Mouse (Mus musculus) hindbrain, embryonic 10.5 days (tissue): ENCODE measurements around the gene Spo11. TPM values are rescaled to one million over a fixed set of nuclear protein-coding genes. Genes with fewer than 3 reads are reported as not detected.
A peak's percentile ranks its signal among the peaks of the same experiment; 100 is the strongest.

Experiments used
- DNase-seq: peaks from one replicate; pipeline ENCODE4 v3.0.0-alpha.2; 2017; ENCODE audit warnings: low spot score
- H3K27ac ChIP-seq: fragments of 300-500 bp; sonication (generic); 2 replicates; pipeline ENCODE4 v1.5.1; 2016; ENCODE audit warnings: mild to moderate bottlenecking, moderate library complexity
- H3K27me3 ChIP-seq: fragments of 300-500 bp; sonication (generic); 2 replicates; pipeline ENCODE4 v1.6.1; 2016; ENCODE audit warnings: mild to moderate bottlenecking; ENCODE audit not compliant: poor library complexity, insufficient read depth, severe bottlenecking
- H3K36me3 ChIP-seq: fragments of 300-500 bp; sonication (generic); 2 replicates; pipeline ENCODE4 v1.6.1; 2016; ENCODE audit warnings: mild to moderate bottlenecking, moderate library complexity
- H3K4me1 ChIP-seq: fragments of 300-500 bp; sonication (generic); replicated peaks from 2 replicates; pipeline ENCODE4 v1.6.1; 2016; ENCODE audit warnings: mild to moderate bottlenecking
- H3K4me3 ChIP-seq: fragments of 300-500 bp; sonication (generic); 2 replicates; pipeline ENCODE4 v1.5.1; 2016; ENCODE audit warnings: mild to moderate bottlenecking, moderate library complexity
- H3K9me3 ChIP-seq: fragments of 300-500 bp; sonication (generic); 2 replicates; pipeline ENCODE4 v1.6.1; 2016; ENCODE audit warnings: mild to moderate bottlenecking, moderate library complexity
- WGBS: fragments of 180-500 bp; shearing (Covaris S2); methylation state at CpG from one replicate; pipeline ENCODE4 v1.1.7; 2016; 5-methylcytosine and 5-hydroxymethylcytosine counted together
- polyA plus RNA-seq: library from polyadenylated mRNA; unstranded; fragments of >200 nt; fragmentation: Nextera tagmentation; extraction: Ambion mirVana; gene quantifications from 2 replicates; pipeline ENCODE4 v1.2.1, GENCODE M21; 2016

The Spo11 gene
- polyA plus RNA-seq, 1 experiment from 2014 or later: 0.47 TPM

- no peaks in the 10 kb centered on the region for H3K9me3 ChIP-seq
- peaks cover 39% of the 10 kb centered on the region for H3K4me1 ChIP-seq
- H3K27ac ChIP-seq: no peak overlapping the region
- 82% methylated on average over 12 of the region's 12 CpGs for WGBS
- no peak overlapping the region for H3K4me3 ChIP-seq
- DNase-seq: no peak
- peaks cover 100% of the 10 kb centered on the region for H3K36me3 ChIP-seq
- H3K27me3 ChIP-seq: no peaks in the 10 kb centered on the region
Measured at GRCm38 (mm10) chr2:173030591-173031338, 53.3 kb downstream of the Spo11 start.

DNA sequence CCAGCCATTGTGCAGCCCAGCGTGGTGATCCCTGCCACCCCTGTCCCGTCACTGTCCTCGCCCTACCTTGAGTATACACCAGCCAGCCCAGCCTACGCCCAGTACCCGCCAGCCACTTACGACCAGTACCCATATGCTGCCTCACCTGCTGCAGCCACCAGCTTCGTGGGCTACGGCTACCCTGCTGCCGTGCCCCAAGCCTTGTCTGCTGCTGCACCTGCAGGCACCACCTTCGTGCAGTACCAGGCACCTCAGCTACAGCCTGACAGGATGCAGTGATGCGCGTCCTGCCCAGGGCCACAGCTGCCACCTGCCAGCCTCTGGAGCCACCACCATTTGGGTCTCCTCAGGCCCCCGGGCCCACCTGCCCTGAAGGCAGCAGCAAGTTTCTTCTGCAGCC lies 56.0 kb downstream of the Spo11 start:
- WGBS: 94% methylated on average over 13 of the region's 13 CpGs
- no peak overlapping the region for H3K27ac ChIP-seq

GRCm38 (mm10) chr2:173034998-173035397 lies 57.5 kb downstream of the Spo11 start:
- Histone ChIP-seq H3K27ac (no peak overlapping the region), H3K36me3 (peaks cover 67% of the 10 kb centered on the region), H3K9me3 (no peaks in the 10 kb centered on the region), H3K4me3 (no peak overlapping the region), H3K4me1 (peaks cover 9% of the 10 kb centered on the region; the same call in 1 of the 2 replicates), H3K27me3 (no peaks in the 10 kb centered on the region)
- WGBS: 78% methylated on average over 4 of the region's 4 CpGs
- DNase-seq: no peak

More for the DNA sequence above, 56.0 kb downstream of the Spo11 start:
- H3K4me1 ChIP-seq: peaks cover 15% of the 10 kb centered on the region; the same call in 1 of the 2 replicates
- no peak overlapping the region for H3K4me3 ChIP-seq
- H3K9me3 ChIP-seq: no peaks in the 10 kb centered on the region
- H3K27me3 ChIP-seq: no peaks in the 10 kb centered on the region
- peaks cover 81% of the 10 kb centered on the region for H3K36me3 ChIP-seq
- no peak for DNase-seq

GRCm38 (mm10) chr2:173035653-173036052 lies 58.2 kb downstream of the Spo11 start:
- peaks cover 9% of the 10 kb centered on the region; the same call in 1 of the 2 replicates for H3K4me1 ChIP-seq
- 95% methylated on average over 5 of the region's 5 CpGs for WGBS
- H3K9me3 ChIP-seq: no peaks in the 10 kb centered on the region
- no peaks in the 10 kb centered on the region for H3K27me3 ChIP-seq
- H3K36me3 ChIP-seq: peaks cover 60% of the 10 kb centered on the region
- DNase-seq: no peak
- no peak overlapping the region for H3K4me3 ChIP-seq
- H3K27ac ChIP-seq: 0 out of 2 replicates have a peak overlapping the region, but pooled peaks have one; percentile 40

GRCm38 (mm10) chr2:173036055-173036454 lies 58.6 kb downstream of the Spo11 start:
- no peak overlapping the region for H3K4me3 ChIP-seq
- H3K36me3 ChIP-seq: peaks cover 56% of the 10 kb centered on the region
- WGBS: 92% methylated on average over 5 of the region's 5 CpGs
- H3K27me3 ChIP-seq: no peaks in the 10 kb centered on the region
- H3K9me3 ChIP-seq: no peaks in the 10 kb centered on the region
- no peak for DNase-seq
- H3K27ac ChIP-seq: 0 out of 2 replicates have a peak overlapping the region, but pooled peaks have one; percentile 40
- H3K4me1 ChIP-seq: peaks cover 9% of the 10 kb centered on the region; the same call in 1 of the 2 replicates

DNA sequence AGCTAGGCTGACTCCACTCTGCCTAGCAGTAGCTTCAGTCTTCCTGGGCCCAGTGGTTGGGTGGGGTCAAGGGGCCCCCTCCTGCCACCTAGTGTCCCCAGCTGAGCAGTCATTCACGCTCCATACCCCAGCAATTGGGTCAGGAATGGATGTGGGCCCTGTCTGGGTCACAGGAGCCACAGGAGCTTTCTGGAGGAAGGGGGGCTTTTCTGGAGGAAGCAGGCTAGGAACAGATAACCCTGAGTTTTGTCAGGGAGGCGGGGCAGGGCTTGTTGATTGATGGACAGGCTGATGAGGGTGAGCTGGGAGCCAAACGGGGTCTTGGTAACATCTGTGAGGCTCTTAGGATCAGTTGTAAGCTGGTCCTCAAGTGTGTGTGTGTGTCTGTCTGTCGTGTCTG lies 59.1 kb downstream of the Spo11 start:
- Histone ChIP-seq H3K9me3 (no peaks in the 10 kb centered on the region), H3K27ac (peak overlapping the region; percentile 40; the same call in 1 of the 2 replicates), H3K36me3 (peaks cover 51% of the 10 kb centered on the region), H3K4me3 (no peak overlapping the region), H3K4me1 (peaks cover 9% of the 10 kb centered on the region; the same call in 1 of the 2 replicates), H3K27me3 (no peaks in the 10 kb centered on the region)
- 65% methylated on average over 4 of the region's 4 CpGs for WGBS
- no peak for DNase-seq

DNA sequence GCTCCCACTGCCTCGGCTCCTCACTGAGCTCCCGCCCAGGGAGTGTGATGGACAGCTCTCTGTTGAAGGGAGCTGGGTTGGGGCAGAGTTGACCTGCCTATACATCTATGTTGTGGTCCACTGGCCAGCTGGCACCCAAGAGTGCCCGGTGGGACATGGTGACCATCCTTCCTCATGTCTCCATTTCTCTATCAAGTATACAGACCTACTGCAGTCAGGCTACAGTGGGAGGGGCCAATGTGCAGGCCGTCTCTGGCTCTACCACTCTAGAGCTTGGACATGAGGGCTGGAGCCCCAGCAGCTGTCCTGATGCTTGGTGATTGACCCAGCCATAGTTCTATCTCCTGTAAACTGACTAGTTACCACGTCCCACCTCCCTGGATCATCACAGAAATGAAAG lies 59.8 kb downstream of the Spo11 start:
- Histone ChIP-seq H3K36me3 (peaks cover 43% of the 10 kb centered on the region), H3K27me3 (no peaks in the 10 kb centered on the region), H3K27ac (peak overlapping the region; percentile 5; the same call in 1 of the 2 replicates), H3K4me1 (peaks cover 10% of the 10 kb centered on the region; the same call in 1 of the 2 replicates), H3K9me3 (no peaks in the 10 kb centered on the region), H3K4me3 (no peak overlapping the region)
- DNase-seq: no peak
- 82% methylated on average over 5 of the region's 5 CpGs for WGBS

GRCm38 (mm10) chr2:173037827-173038607 lies 60.5 kb downstream of the Spo11 start:
- Histone ChIP-seq H3K27ac (peak overlapping the region; percentile 1; the same call in 1 of the 2 replicates), H3K27me3 (no peaks in the 10 kb centered on the region), H3K4me3 (no peak overlapping the region), H3K4me1 (peaks cover 17% of the 10 kb centered on the region), H3K36me3 (peaks cover 37% of the 10 kb centered on the region), H3K9me3 (no peaks in the 10 kb centered on the region)
- 72% methylated on average over 7 of the region's 7 CpGs for WGBS
- no peak for DNase-seq

GRCm38 (mm10) chr2:173039041-173039440 lies 61.5 kb downstream of the Spo11 start:
- no peaks in the 10 kb centered on the region for H3K9me3 ChIP-seq
- H3K36me3 ChIP-seq: peaks cover 26% of the 10 kb centered on the region
- no peak overlapping the region for H3K27ac ChIP-seq
- DNase-seq: no peak
- no peak overlapping the region for H3K4me3 ChIP-seq
- WGBS: 91% methylated on average over 4 of the region's 4 CpGs
- H3K4me1 ChIP-seq: peaks cover 15% of the 10 kb centered on the region
- no peaks in the 10 kb centered on the region for H3K27me3 ChIP-seq

DNA sequence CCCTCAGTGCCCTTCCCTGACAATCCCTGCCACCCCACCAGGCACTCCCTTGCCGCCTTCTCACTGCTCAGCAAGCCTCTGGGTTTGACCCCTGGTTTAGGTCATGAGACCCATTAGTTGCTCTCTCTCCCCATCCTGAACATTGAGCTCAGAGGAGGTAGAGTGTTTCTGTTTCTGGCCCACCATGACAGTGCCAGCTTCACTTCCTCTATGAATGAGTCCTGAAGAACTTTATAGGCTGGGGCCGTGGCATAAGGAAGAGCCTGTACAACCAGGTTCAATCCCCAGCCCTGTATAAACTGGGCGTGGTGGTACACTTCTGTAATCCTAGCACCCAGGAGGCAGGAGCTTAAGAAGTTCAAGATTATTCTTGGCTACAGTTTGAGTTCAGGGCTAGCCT lies 63.3 kb downstream of the Spo11 start:
- Histone ChIP-seq H3K27me3 (no peaks in the 10 kb centered on the region), H3K4me1 (peaks cover 21% of the 10 kb centered on the region), H3K27ac (no peak overlapping the region), H3K9me3 (no peaks in the 10 kb centered on the region), H3K4me3 (no peak overlapping the region), H3K36me3 (peaks cover 9% of the 10 kb centered on the region; the same call in 1 of the 2 replicates)
- 87% methylated on average over 3 of the region's 3 CpGs for WGBS
- no peak for DNase-seq

GRCm38 (mm10) chr2:173041242-173041641 lies 63.7 kb downstream of the Spo11 start:
- H3K4me3 ChIP-seq: no peak overlapping the region
- peaks cover 22% of the 10 kb centered on the region for H3K4me1 ChIP-seq
- H3K27ac ChIP-seq: no peak overlapping the region
- 69% methylated on average over 5 of the region's 5 CpGs for WGBS
- no peaks in the 10 kb centered on the region for H3K9me3 ChIP-seq
- no peak for DNase-seq
- 0 out of 2 replicates have a peak, but pooled peaks cover 4% of the 10 kb centered on the region for H3K36me3 ChIP-seq
- no peaks in the 10 kb centered on the region for H3K27me3 ChIP-seq

- H3K4me3 ChIP-seq: no peak overlapping the region
- no peaks in the 10 kb centered on the region for H3K9me3 ChIP-seq
- H3K27me3 ChIP-seq: no peaks in the 10 kb centered on the region
- no peaks in the 10 kb centered on the region for H3K36me3 ChIP-seq
- 84% methylated on average over 1 of the region's 1 CpGs for WGBS
- H3K27ac ChIP-seq: no peak overlapping the region
- no peak for DNase-seq
- H3K4me1 ChIP-seq: peaks cover 25% of the 10 kb centered on the region
Measured at GRCm38 (mm10) chr2:173041893-173042292, 64.4 kb downstream of the Spo11 start.
